Mouse (Mus musculus) stomach, embryonic 14.5 days (tissue): ENCODE data around the gene Pla2g10. TPM values are rescaled to one million over a fixed set of nuclear protein-coding genes. Genes with fewer than 3 reads are reported as not detected.
"Not testable (repeated sequence)": the region's sequence is repeated elsewhere in the genome, so short reads cannot be mapped to it uniquely, and the experiment has no call there.

Experiments
- ATAC-seq: fragments of 200-750 bp; cut with Nextera tagmentation; 2 replicates; pipeline ENCODE4 v1.8.0; 2017; ENCODE audit warnings: low read depth, moderate TSS enrichment; ENCODE audit not compliant: insufficient number of reproducible peaks, insufficient read depth, low FRiP score
- H3K27ac ChIP-seq: fragments of 300-500 bp; sonication (generic); 2 replicates; pipeline ENCODE4 v1.5.1; 2014; ENCODE audit warnings: mild to moderate bottlenecking, low read length, moderate library complexity, mixed read lengths
- H3K27me3 ChIP-seq: fragments of 300-500 bp; sonication (generic); 2 replicates; pipeline ENCODE4 v1.6.1; 2014; ENCODE audit warnings: low read length, control low read depth, mixed read lengths; ENCODE audit not compliant: control insufficient read depth, insufficient read depth
- H3K36me3 ChIP-seq: fragments of 300-500 bp; sonication (generic); 2 replicates; pipeline ENCODE4 v1.6.1; 2014; ENCODE audit warnings: mild to moderate bottlenecking, control low read depth, low read length, moderate library complexity, mixed read lengths; ENCODE audit not compliant: control insufficient read depth, insufficient read depth
- H3K4me1 ChIP-seq: fragments of 300-500 bp; sonication (generic); 2 replicates; pipeline ENCODE4 v1.6.1; 2014; ENCODE audit warnings: low read length, control low read depth, mixed read lengths; ENCODE audit not compliant: control insufficient read depth, insufficient read depth
- H3K4me2 ChIP-seq: fragments of 300-500 bp; sonication (generic); replicated peaks from 2 replicates; pipeline ENCODE4 v1.6.1; 2014; ENCODE audit warnings: low read depth, low read length, control low read depth
- H3K4me3 ChIP-seq: fragments of 300-500 bp; sonication (generic); 2 replicates; pipeline ENCODE4 v1.5.1; 2014; ENCODE audit warnings: low read depth, low read length, control low read depth
- H3K9ac ChIP-seq: fragments of 300-500 bp; sonication (generic); replicated peaks from 2 replicates; pipeline ENCODE4 v1.6.1; 2014; ENCODE audit warnings: low read depth, mild to moderate bottlenecking, control low read depth, low read length, moderate library complexity, mixed read lengths
- H3K9me3 ChIP-seq: fragments of 300-500 bp; sonication (generic); 2 replicates; pipeline ENCODE4 v1.6.1; 2016; ENCODE audit warnings: low read depth, low read length, control low read depth; ENCODE audit not compliant: control insufficient read depth
- WGBS: fragments of 180-500 bp; shearing (Covaris S2); extraction: QIAGEN DNeasy Blood & Tissue Kit; methylation state at CpG from one replicate; pipeline ENCODE4 v1.1.7; 2014; 5-methylcytosine and 5-hydroxymethylcytosine counted together
- polyA plus RNA-seq: library from polyadenylated mRNA; unstranded; fragments of >200 nt; fragmentation: Nextera tagmentation; extraction: Ambion mirVana; gene quantifications from 2 replicates; pipeline ENCODE4 v1.2.1, GENCODE M21; 2014

Pla2g10 gene
- polyA plus RNA-seq, 1 experiment from 2014 or later: 20.7 TPM

DNA sequence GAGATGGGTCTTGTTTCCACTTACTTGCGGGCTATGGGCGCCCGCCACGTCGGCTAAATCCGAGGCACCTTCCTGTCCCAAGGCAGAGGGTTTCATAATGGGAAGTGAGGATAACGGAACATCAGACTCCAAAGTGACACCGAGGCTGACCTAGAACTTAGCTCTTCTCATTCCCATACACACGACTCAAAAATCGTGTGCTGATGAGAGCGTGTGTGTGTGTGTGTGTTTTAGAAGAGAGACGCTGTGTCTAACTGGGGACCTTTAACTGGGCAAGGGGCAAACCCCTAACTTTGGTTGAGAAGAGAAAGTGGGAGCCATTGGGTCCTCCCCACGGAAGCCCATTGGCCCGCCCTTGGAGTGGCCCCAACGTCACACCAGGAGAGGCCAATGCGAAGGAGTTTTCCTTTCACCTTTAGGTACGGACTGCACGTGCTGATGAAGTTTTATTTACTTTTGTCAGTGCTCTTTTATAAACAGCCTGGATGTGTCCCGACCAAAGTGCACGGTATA lies 58.3 kb downstream of the Pla2g10 start:
- peak; percentile 59 for ATAC-seq
- under 1% methylated on average over 20 of the region's 20 CpGs for WGBS
- no peaks in the 10 kb centered on the region for H3K27me3 ChIP-seq
- H3K9ac ChIP-seq: peak overlapping the region; percentile 92
- H3K4me2 ChIP-seq: peak overlapping the region; percentile 70
- H3K27ac ChIP-seq: peak overlapping the region; percentile 79; the same call in 1 of the 2 replicates
- H3K4me3 ChIP-seq: peak overlapping the region; percentile 77
- H3K36me3 ChIP-seq: peaks cover 6% of the 10 kb centered on the region
- no peaks in the 10 kb centered on the region for H3K9me3 ChIP-seq
- peaks cover 8% of the 10 kb centered on the region; the same call in 1 of the 2 replicates for H3K4me1 ChIP-seq

DNA sequence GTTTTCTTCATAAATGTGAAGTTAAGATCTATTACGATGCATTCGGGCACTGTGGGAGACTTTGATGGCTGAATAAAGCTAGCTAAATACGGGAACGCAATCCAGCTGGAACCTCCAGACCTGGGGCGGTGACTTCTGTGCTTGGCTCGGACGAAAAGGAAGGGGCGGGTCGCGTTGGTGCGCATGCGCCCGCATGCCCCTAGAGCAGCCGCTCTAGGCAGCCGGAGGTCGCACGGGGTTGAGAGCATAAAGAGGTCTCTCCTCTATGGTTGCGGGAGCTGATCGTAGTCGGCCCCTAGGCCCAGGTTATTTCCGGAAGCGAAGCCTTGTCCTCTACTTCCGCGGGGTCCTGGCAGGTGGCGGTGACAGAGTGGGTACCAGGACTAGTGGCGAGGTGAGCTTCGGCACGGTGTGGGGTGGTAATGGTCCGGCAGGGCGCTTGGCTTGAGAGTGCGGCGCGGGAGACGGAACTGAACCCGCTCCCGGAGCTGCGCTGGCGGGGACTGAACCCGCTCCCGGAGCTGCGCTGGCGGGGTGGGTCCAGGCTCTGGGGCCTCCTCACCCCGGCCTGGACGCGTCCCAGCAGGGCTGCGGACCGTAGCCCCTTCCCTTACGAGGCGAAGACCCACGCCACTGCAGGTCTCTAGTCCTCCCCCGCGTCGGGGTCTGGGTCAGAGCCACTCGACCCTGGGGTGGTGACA lies 58.9 kb downstream of the Pla2g10 start, which contains the start of the genes Bfar and 3110001I22Rik:
Gene Bfar (plus strand): TSS at position 174 of the 701 bp plus-strand sequence.
Gene 3110001I22Rik (plus strand): TSS at position 245 of the 701 bp plus-strand sequence.
- under 1% methylated on average over 54 of the region's 54 CpGs for WGBS
- H3K27ac ChIP-seq: peak within 1 kb of the TSS; percentile 80
- peaks cover 6% of the 10 kb centered on the region for H3K36me3 ChIP-seq
- H3K4me3 ChIP-seq: peak within 1 kb of the TSS; percentile 77
- peak within 1 kb of the TSS; percentile 70 for H3K4me2 ChIP-seq
- ATAC-seq: peak; percentile 91
- peaks cover 8% of the 10 kb centered on the region; the same call in 1 of the 2 replicates for H3K4me1 ChIP-seq
- no peaks in the 10 kb centered on the region for H3K9me3 ChIP-seq
- no peaks in the 10 kb centered on the region for H3K27me3 ChIP-seq
- H3K9ac ChIP-seq: peak within 1 kb of the TSS; percentile 92

DNA sequence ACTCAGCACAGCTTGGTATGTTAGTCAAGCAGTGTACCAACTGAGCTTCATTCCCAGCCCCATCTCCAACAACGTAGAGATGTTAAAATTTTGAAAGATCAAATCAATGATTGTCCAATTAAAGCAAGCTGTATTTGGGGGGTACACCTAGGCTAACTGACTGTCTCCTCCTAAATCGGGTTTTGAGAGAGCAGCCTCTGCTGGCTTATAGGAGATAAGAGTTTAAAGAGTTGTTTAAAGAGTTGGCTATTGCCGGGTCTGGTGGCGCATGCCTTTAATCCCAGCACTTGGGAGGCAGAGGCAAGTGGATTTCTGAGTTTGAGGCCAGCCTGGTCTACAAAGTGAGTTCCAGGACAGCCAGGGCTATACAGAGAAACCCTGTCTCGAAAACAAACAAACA lies 59.9 kb downstream of the Pla2g10 start:
- not testable (repeated sequence) for H3K9me3 ChIP-seq, H3K27ac ChIP-seq, H3K4me1 ChIP-seq, H3K4me2 ChIP-seq, H3K9ac ChIP-seq, H3K27me3 ChIP-seq, H3K36me3 ChIP-seq, H3K4me3 ChIP-seq, ATAC-seq
- WGBS: 77% methylated on average over 5 of the region's 5 CpGs

DNA sequence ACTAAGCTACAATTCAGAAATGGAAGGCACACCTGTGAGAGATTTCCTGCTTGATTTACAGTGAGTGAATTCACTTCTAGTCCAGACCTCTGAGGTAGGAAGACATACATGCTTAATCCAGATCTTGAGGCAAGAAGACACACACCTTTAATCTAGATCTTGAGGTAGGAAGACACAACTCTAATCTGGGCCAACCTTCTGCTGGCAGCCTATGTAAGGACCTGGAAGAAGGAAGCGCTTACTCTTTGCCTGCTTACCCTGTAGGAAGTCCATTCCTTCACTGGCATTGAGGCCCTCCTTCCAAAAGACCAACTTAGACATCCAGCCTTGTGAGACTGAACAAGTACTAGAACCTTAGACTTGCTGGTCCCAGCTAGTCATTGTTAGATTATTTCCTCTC lies 61.5 kb downstream of the Pla2g10 start:
- no peak for ATAC-seq
- Histone ChIP-seq H3K36me3 (peaks cover 2% of the 10 kb centered on the region; the same call in 1 of the 2 replicates), H3K4me1 (peaks cover 8% of the 10 kb centered on the region; the same call in 1 of the 2 replicates), H3K27ac (no peak overlapping the region), H3K4me3 (no peak overlapping the region), H3K27me3 (no peaks in the 10 kb centered on the region), H3K9ac (no peak overlapping the region), H3K4me2 (no peak overlapping the region), H3K9me3 (no peaks in the 10 kb centered on the region)
- WGBS: 91% methylated on average over 1 of the region's 1 CpGs

DNA sequence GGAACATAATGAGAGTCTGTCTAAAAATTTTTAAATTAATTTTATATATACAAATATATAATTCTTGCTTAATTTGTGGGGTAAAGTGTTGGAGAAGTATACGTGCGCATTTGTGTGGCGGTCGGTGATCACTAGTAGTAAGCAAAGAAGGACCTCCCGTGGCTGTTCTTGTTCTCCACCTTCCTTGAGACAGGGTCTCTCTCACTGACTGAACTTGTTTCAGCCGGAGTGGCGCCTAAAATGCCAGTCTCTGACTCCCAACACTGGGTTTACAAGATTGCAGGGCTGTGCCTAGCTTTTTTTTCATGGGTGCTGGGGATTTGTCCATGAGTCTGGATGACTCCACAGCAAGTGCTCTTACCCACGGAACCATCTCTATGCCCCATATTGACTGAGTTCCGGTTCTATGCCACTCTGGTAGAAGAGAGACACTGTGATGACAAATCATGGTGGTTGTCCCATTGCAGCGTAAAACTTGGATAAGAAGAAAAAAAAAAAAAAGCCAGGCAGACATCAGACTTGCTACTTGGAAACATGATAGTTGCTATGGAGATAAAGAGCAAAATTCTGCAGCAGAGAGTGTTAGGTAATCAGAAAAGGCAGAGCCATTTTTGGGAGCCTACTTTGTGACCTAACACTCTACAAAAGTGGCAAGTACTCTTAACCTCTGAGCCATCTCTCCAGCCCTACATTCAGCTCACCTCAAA lies 62.2 kb downstream of the Pla2g10 start:
- Histone ChIP-seq H3K4me2 (peak overlapping the region; percentile 94), H3K9me3 (no peaks in the 10 kb centered on the region), H3K27me3 (no peaks in the 10 kb centered on the region), H3K36me3 (peaks cover 4% of the 10 kb centered on the region; the same call in 1 of the 2 replicates), H3K4me3 (peak overlapping the region; percentile 61), H3K9ac (0 out of 2 replicates have a peak overlapping the region, but pooled peaks have one; percentile 73), H3K27ac (peak overlapping the region; percentile 62), H3K4me1 (peaks cover 8% of the 10 kb centered on the region; the same call in 1 of the 2 replicates)
- 77% methylated on average over 10 of the region's 10 CpGs for WGBS
- ATAC-seq: no peak

DNA sequence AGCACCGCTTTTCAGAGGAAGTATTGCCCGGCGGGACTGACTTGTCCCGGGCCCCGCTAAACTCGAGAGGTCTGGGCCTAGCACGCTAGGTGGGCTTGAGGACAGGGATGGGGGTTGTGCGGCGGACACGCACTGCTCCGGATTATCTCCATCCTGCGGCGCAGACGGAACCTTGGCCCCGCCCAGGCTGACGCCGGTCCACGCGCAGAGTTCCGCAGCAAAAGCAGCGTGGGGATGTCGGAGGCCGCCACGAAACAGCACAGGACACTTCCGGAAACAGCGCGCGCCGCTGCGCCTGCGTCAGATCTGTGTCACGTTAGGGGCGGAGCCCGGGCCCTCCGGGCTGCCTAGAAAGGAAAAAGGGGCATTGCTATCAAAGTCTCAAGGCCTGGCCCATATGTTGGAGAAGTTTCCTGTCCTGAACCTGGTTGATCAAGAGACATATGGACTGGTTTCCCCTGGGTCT lies 62.9 kb downstream of the Pla2g10 start, which contains the start of gene Parn:
Gene Parn (minus strand): TSS at position 293 of the 466 bp plus-strand sequence.
- peak within 1 kb of the TSS; percentile 61 for H3K4me3 ChIP-seq
- H3K27me3 ChIP-seq: no peaks in the 10 kb centered on the region
- peak; percentile 86 for ATAC-seq
- H3K4me1 ChIP-seq: peaks cover 3% of the 10 kb centered on the region; the same call in 1 of the 2 replicates
- H3K9me3 ChIP-seq: no peaks in the 10 kb centered on the region
- H3K9ac ChIP-seq: peak within 1 kb of the TSS; percentile 73
- H3K4me2 ChIP-seq: peak within 1 kb of the TSS; percentile 94
- peak within 1 kb of the TSS; percentile 62 for H3K27ac ChIP-seq
- WGBS: under 1% methylated on average over 35 of the region's 35 CpGs
- H3K36me3 ChIP-seq: peaks cover 8% of the 10 kb centered on the region; the same call in 1 of the 2 replicates

Other genes starting within 250 kb of the Pla2g10 start
- 36.8 and 41.7 TPM in 2 replicates for gene Parn, start 62.8 kb downstream of the Pla2g10 start, polyA plus RNA-seq
- gene Bfar, start 59.1 kb downstream of the Pla2g10 start, polyA plus RNA-seq: 53.8 and 54.9 TPM in 2 replicates
- gene 3110001I22Rik, start 59.1 kb downstream of the Pla2g10 start, polyA plus RNA-seq: 6.5 and 7.2 TPM in 2 replicates
- 57.1 and 57.7 TPM in 2 replicates for gene Rrn3, start 49.7 kb upstream of the Pla2g10 start, polyA plus RNA-seq
- 189 and 216 TPM in 2 replicates for gene Ntan1, start 87.9 kb upstream of the Pla2g10 start, polyA plus RNA-seq
- 103 and 113 TPM in 2 replicates for gene Pdxdc1, start 172.1 kb upstream of the Pla2g10 start, polyA plus RNA-seq
- 6.9 and 9.7 TPM in 2 replicates for gene Mpv17l, start 172.2 kb upstream of the Pla2g10 start, polyA plus RNA-seq